Mouse (Mus musculus) urinary bladder, postnatal 10 days (tissue): Measurements from ENCODE around the gene Parvb.

ENCODE experiments used
- DNase-seq: peaks from one replicate; pipeline ENCODE4 v3.0.0; 2022; ENCODE audit warnings: low spot score

Gene Parvb

GRCm38 (mm10) chr15:84217969-84218782, 13.7 kb upstream of the Parvb start:
- no peak for DNase-seq

- DNase-seq = no peak
These were observed 13.0 kb upstream of the Parvb start for GRCm38 (mm10) chr15:84218783-84219271.

- DNase-seq = no peak
These were observed 10.3 kb upstream of the Parvb start for GRCm38 (mm10) chr15:84221539-84221938.

- DNase-seq = no peak
These were observed 8.4 kb upstream of the Parvb start for GRCm38 (mm10) chr15:84223423-84223822.

- no peak for DNase-seq
These were observed 7.1 kb upstream of the Parvb start for GRCm38 (mm10) chr15:84224779-84225178.

- no peak for DNase-seq
These were observed 4.9 kb upstream of the Parvb start for GRCm38 (mm10) chr15:84226918-84227317.

GRCm38 (mm10) chr15:84230661-84231060, 1.2 kb upstream of the Parvb start:
- DNase-seq = no peak

GRCm38 (mm10) chr15:84231113-84231712, 630 bp upstream of the Parvb start:
- no peak for DNase-seq

- no peak for DNase-seq
These were observed 766 bp downstream of the Parvb start for GRCm38 (mm10) chr15:84232609-84233008.

GRCm38 (mm10) chr15:84234794-84235581, 3.1 kb downstream of the Parvb start:
- DNase-seq = no peak

GRCm38 (mm10) chr15:84235646-84236045, 3.8 kb downstream of the Parvb start:
- DNase-seq = no peak

- no peak for DNase-seq
These were observed 6.7 kb downstream of the Parvb start for GRCm38 (mm10) chr15:84238552-84238951.

GRCm38 (mm10) chr15:84238991-84239401, 7.2 kb downstream of the Parvb start:
- DNase-seq = no peak

GRCm38 (mm10) chr15:84241520-84241919, 9.7 kb downstream of the Parvb start:
- DNase-seq = no peak

GRCm38 (mm10) chr15:84245104-84245503, 13.3 kb downstream of the Parvb start:
- DNase-seq = no peak

- DNase-seq = no peak
These were observed 14.4 kb downstream of the Parvb start for GRCm38 (mm10) chr15:84246195-84246594.

- DNase-seq = no peak
These were observed 15.5 kb downstream of the Parvb start for GRCm38 (mm10) chr15:84247309-84247708.

GRCm38 (mm10) chr15:84251227-84251626, 19.4 kb downstream of the Parvb start:
- DNase-seq = no peak

- no peak for DNase-seq
These were observed 20.8 kb downstream of the Parvb start for GRCm38 (mm10) chr15:84252645-84253044.

GRCm38 (mm10) chr15:84253757-84254156, 21.9 kb downstream of the Parvb start:
- DNase-seq = no peak

- DNase-seq = no peak
These were observed 22.5 kb downstream of the Parvb start for GRCm38 (mm10) chr15:84254387-84254786.

GRCm38 (mm10) chr15:84256254-84256850, 24.5 kb downstream of the Parvb start:
- no peak for DNase-seq
